Mouse (Mus musculus): ENCODE data around the gene Psmg3. TPM values are rescaled to one million over a fixed set of nuclear protein-coding genes. Genes with fewer than 3 reads are reported as not detected.

Gene Psmg3
- total RNA-seq, 2 experiments from 2014 or later = 16.5 to 19.7 TPM

DNA sequence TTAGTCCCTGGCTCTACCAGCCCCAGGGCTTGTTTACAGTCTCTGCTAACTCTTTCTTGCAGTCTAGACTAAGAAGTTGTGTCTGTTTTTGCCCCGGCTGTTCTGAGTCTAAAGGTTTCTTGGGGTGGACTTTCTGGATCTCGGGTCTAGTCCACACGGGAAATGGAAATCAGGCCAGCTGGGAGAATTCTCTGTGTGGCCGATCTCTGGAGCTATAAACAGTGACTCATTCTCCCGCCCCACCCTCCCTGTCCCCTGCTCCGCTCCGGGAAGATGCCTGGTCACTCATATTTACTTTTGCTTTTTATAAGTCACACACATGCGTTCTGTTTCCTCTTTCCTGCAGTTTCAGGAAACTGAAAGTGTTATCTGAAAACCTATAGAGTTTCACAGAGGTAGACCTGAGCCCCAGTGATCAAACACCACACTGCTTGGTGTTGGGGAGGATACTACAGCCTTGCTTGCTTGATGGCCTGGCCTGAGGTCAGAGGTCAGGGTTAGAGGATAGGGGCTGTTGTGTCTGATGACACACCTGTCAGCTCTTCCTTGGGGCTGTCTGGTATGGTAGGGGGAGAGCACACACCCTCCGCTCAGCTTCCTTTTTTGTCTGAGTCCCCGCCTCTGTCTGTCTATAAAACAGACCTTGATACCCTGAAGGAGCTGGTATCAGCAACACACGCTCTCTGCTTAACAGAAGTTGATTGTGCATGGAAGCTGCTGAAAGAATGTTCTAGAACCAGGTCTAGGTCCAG, 33.2 kb downstream of the Psmg3 start:
- peak; percentile 45 for DNase-seq

DNA sequence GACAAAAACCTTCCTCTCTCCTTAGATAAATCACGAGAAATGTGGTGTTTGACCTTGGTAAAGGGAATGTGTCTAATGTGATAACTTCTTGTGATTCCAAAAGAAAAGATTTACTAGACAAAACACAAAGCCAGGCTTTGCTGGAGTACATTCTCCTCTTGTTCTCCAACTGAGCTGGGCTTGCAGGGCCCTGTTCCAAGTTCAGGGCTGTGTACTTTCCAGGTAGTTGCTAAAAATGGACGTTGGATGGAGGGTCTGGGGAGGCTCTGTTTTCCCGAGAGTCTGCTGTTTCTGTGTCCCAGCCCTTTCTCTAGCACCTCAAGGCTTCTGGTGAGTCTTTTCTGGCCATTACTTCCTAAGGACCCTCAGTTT, 33.7 kb downstream of the Psmg3 start:
- no peak for DNase-seq

DNA sequence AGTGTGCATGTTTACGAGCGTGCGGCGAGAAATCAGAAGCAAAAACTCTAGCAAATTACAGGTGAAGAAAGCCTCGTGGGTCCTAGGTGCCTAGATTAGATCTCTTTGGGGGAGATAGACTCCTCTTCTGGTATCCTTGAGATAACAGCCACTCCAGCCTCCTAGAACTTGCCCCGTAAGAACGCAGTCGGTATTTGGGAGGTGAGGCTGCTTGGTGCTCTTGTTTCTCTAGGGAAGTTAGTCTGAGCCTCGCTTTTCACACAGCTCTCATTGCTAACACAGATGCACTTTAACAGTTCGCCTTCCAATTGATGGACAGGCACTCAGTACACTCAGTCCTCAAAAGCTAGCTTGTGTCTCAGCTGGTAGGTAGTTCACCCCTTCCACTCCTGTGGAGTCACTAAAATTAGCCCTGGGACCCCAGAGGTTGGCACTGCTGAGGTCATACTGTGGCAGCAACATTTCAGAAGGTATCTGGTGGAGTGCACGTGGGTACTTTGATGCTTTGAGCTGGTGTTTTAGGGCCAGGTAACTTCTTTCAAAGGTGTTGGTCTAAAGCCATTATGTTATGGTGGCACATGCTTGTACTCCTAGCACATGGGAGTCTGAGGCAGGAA, 34.4 kb downstream of the Psmg3 start:
- DNase-seq = no peak

DNA sequence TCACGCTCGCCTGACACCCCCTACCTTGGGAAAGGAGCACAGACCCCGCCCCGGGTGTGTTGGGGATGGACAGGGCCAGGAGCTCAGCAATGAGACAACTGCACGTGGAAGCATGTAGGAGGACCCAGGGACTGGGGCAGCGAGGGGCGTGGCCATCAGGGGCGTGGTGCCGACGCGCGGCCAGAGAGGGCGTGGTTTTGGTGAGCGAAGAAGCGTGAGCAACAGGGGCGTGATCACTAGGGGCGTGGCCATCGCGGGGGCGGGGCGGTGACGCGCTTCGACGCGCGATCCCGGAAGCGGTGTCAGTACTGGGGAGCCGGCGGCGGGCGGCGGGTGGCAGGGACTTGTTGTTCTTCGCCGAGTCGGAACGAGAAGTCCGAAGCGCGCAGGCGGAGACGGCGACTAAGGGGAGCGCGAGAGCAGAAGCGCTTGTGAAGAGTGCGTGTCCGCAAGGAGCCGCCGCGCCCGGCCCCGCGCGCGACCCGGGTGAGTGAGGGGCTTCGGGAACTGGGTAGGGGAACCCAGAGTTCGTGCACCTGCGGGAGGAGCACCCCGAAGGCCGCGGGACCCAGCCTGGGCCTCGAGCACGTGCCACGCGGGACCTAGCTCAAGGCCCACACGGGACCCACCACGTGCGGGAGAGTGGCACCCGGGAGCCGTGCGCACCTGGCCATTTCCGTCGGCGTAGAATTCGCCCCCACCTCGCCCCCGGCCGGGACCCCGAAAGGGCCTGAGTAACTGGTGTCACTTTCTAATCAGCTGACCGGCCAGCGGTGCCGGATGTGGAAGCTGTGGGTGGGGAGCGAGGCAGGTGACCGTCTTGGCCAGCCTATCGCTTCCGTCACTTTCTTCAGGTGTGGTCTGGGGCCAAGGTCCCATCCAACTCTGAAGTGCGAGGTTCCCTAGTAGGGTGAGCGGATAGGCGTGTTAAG, 35.2 kb downstream of the Psmg3 start, which contains the start of gene Mafk:
TSS of gene Mafk (plus strand) at position 287 of the 932 bp plus-strand sequence.
- DNase-seq = peak; percentile 100

DNA sequence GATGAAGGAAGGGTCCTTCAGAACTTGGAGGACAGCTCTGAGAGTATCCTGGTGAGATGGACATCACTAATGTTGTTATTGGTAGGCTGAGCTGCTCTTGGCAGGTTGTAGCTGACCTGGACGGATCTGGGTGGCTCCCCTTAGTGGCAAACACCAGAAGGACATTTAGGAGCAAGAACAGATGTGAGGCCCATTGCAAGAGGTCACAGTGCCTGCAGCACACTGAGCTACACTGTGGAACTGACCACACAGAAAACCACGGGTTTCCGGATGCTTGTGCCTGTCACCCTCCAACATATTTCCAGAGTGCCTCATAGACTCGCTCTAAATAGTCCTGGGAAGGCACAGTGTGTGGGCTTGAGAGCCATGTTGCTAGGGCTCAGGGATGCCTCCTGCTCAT, 37.2 kb downstream of the Psmg3 start:
- DNase-seq = no peak

DNA sequence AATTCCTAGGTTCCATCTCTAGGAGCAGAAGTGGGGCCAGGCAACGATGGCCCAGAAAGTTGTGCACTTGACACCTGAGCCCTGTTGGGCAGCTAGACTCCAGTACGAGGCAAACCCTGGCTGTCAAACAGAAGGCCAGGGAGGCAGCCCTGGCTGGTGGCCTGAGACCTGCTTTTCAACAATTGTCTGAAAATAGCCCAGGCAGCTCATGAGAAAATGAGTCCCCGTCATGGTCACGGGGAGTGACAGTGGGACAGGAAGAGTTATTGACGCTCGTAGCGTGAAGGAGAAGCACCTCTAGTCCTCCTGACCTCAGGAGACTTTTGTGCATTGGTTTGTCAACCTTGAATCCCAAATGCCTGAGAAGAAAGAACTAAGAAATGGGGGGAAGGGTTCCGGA, 45.3 kb downstream of the Psmg3 start:
- no peak for DNase-seq

DNA sequence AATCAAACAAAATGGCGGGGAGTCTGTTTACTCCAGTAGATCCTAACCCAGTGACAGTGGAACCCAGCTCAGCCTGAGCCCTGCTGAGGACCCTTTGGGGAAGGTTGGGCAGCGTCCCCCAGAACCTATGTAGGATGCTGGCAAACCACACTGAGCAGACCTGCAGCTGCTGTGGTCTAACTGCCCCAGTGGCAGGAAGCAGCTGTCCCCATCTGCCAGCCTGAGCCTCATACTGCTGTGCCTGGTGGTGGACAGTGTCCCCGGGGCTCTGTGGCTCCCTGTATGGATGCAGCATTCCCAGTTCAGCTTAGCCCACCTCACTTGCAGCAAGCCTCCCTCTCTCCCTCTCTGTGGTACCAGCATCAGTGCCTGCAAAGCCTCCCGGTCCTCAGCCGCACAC, 49.7 kb downstream of the Psmg3 start:
- DNase-seq = no peak

DNA sequence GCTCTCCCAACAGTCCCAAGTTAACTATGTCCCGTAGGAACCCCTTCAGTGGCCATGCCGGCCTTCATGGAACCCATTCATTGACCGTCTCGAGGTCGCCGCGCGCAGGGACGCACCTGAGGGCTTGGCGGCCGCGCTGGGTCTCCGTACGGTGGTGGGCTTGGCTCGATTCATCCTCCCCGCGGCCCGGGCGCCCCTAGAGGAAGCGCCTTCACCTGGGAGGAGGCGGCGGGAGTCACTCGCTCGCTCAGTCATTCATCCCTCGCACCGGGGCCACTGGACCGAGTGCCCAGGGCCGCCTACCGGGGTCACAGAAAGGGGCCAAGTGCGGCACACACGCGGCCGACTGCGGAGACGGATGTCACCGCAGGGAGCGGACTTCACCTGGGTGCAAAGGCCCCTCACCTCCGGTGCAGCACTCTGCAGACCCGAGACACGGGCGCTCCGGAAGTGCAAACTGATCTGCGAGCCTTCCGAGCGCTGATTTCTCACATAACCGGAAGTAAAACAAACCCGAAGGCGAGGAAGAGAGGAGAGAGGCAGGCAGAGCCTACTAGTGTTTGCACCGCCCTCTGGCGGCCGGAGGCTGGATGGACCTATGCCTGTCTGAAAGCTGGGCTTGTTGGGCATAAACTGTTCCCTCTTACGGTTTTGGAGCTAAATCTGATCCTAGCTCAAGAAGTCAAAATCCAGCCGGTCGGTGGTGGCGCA, 51.3 kb downstream of the Psmg3 start, which contains the start of gene Ints1:
TSS of gene Ints1 (minus strand) at position 459 of the 711 bp plus-strand sequence.
- DNase-seq = peak; percentile 98

Other genes starting within 250 kb of the Psmg3 start
- 1 to 10 TPM; 6.6 to 9.2 TPM for gene Micall2, start 90.5 kb downstream of the Psmg3 start, total RNA-seq (2021)
- 10 to 100 TPM; 36.6 to 51.9 TPM for gene Ints1, start 51.2 kb downstream of the Psmg3 start, total RNA-seq (2021)
- gene Mafk, start 35.4 kb downstream of the Psmg3 start, total RNA-seq (2021) = 10 to 100 TPM; 18.8 to 25.1 TPM
- 1 to 10 TPM in 1 of 2 experiments, under 1 TPM in 1; 0.91 to 2.1 TPM for gene Tmem184a, start 7.0 kb downstream of the Psmg3 start, total RNA-seq (2021)
- gene Gm26938, start 478 bp downstream of the Psmg3 start, total RNA-seq (2021) = not detected
- 1 to 10 TPM; 1.1 to 2.2 TPM for gene Elfn1, start 81.1 kb upstream of the Psmg3 start, total RNA-seq (2021)